Mouse (Mus musculus): ENCODE data around the gene Ptk7. TPM values are rescaled to one million over a fixed set of nuclear protein-coding genes. Genes with fewer than 3 reads are reported as not detected.

The Ptk7 gene
- polyA plus RNA-seq, 1 experiment from 2014 or later = 80.9 TPM

- ATAC-seq (ENCODE audit: low FRiP score) = no peak
- Histone ChIP-seq H3K27ac (no peak overlapping the region), H3K4me2 (replicated peaks) (peak overlapping the region; percentile 88; the same call in 1 of the 2 replicates), H3K9me3 (replicated peaks) (no peaks in the 10 kb centered on the region), H3K27me3 (peaks cover 12% of the 10 kb centered on the region), H3K4me1 (peaks cover 38% of the 10 kb centered on the region), H3K9ac (no peak overlapping the region), H3K4me3 (no peak overlapping the region), H3K36me3 (peaks cover 41% of the 10 kb centered on the region)
- WGBS = 84% methylated on average over 7 of the region's 7 CpGs
Observed at GRCm38 (mm10) chr17:46552151-46552550, 77.2 kb downstream of the Ptk7 start.

GRCm38 (mm10) chr17:46551369-46551768 lies 77.9 kb downstream of the Ptk7 start:
- no peak overlapping the region for H3K9ac ChIP-seq
- no peak overlapping the region for H3K4me2 ChIP-seq (replicated peaks)
- H3K27me3 ChIP-seq = peaks cover 19% of the 10 kb centered on the region
- no peak for ATAC-seq (ENCODE audit: low FRiP score)
- peaks cover 41% of the 10 kb centered on the region for H3K36me3 ChIP-seq
- H3K4me1 ChIP-seq = peaks cover 40% of the 10 kb centered on the region
- no peaks in the 10 kb centered on the region for H3K9me3 ChIP-seq (replicated peaks)
- H3K27ac ChIP-seq = no peak overlapping the region
- H3K4me3 ChIP-seq = no peak overlapping the region
- 95% methylated on average over 6 of the region's 6 CpGs for WGBS

GRCm38 (mm10) chr17:46550904-46551303 lies 78.4 kb downstream of the Ptk7 start:
- ATAC-seq (ENCODE audit: low FRiP score) = no peak
- Histone ChIP-seq H3K9ac (no peak overlapping the region), H3K27me3 (peaks cover 19% of the 10 kb centered on the region), H3K4me1 (peaks cover 41% of the 10 kb centered on the region), H3K4me2 (replicated peaks) (no peak overlapping the region), H3K27ac (no peak overlapping the region), H3K4me3 (no peak overlapping the region), H3K36me3 (peaks cover 41% of the 10 kb centered on the region), H3K9me3 (replicated peaks) (no peaks in the 10 kb centered on the region)
- 88% methylated on average over 7 of the region's 7 CpGs for WGBS

GRCm38 (mm10) chr17:46549642-46550041 lies 79.7 kb downstream of the Ptk7 start:
- Histone ChIP-seq H3K9me3 (replicated peaks) (no peaks in the 10 kb centered on the region), H3K4me1 (peaks cover 43% of the 10 kb centered on the region), H3K9ac (no peak overlapping the region), H3K4me3 (no peak overlapping the region), H3K4me2 (replicated peaks) (no peak overlapping the region), H3K27me3 (peaks cover 19% of the 10 kb centered on the region), H3K36me3 (peaks cover 41% of the 10 kb centered on the region), H3K27ac (no peak overlapping the region; the same call in 1 of the 2 replicates)
- WGBS = 86% methylated on average over 9 of the region's 9 CpGs
- no peak for ATAC-seq (ENCODE audit: low FRiP score)

GRCm38 (mm10) chr17:46549193-46549592 lies 80.1 kb downstream of the Ptk7 start:
- no peak overlapping the region for H3K4me3 ChIP-seq
- no peak for ATAC-seq (ENCODE audit: low FRiP score)
- H3K4me1 ChIP-seq = peaks cover 38% of the 10 kb centered on the region
- H3K9ac ChIP-seq = no peak overlapping the region
- no peak overlapping the region for H3K27ac ChIP-seq
- peaks cover 19% of the 10 kb centered on the region for H3K27me3 ChIP-seq
- H3K36me3 ChIP-seq = peaks cover 41% of the 10 kb centered on the region
- no peaks in the 10 kb centered on the region for H3K9me3 ChIP-seq (replicated peaks)
- H3K4me2 ChIP-seq (replicated peaks) = no peak overlapping the region
- WGBS = 34% methylated on average over 8 of the region's 8 CpGs

- no peak for ATAC-seq (ENCODE audit: low FRiP score)
- Histone ChIP-seq H3K9me3 (replicated peaks) (no peaks in the 10 kb centered on the region), H3K4me2 (replicated peaks) (no peak overlapping the region), H3K9ac (no peak overlapping the region), H3K4me1 (peaks cover 34% of the 10 kb centered on the region), H3K27me3 (peaks cover 19% of the 10 kb centered on the region), H3K4me3 (no peak overlapping the region), H3K27ac (no peak overlapping the region), H3K36me3 (peaks cover 41% of the 10 kb centered on the region)
- WGBS = 57% methylated on average over 11 of the region's 11 CpGs
Observed at GRCm38 (mm10) chr17:46548741-46549140, 80.6 kb downstream of the Ptk7 start.

GRCm38 (mm10) chr17:46547923-46548322 lies 81.4 kb downstream of the Ptk7 start:
- peaks cover 26% of the 10 kb centered on the region for H3K4me1 ChIP-seq
- no peak for ATAC-seq (ENCODE audit: low FRiP score)
- H3K4me3 ChIP-seq = no peak overlapping the region
- H3K4me2 ChIP-seq (replicated peaks) = no peak overlapping the region
- H3K36me3 ChIP-seq = peaks cover 41% of the 10 kb centered on the region
- H3K9ac ChIP-seq = no peak overlapping the region
- H3K27me3 ChIP-seq = peaks cover 19% of the 10 kb centered on the region
- 10% methylated on average over 3 of the region's 3 CpGs for WGBS
- H3K27ac ChIP-seq = no peak overlapping the region
- no peaks in the 10 kb centered on the region for H3K9me3 ChIP-seq (replicated peaks)

GRCm38 (mm10) chr17:46546995-46547394 lies 82.3 kb downstream of the Ptk7 start:
- Histone ChIP-seq H3K4me1 (peaks cover 19% of the 10 kb centered on the region), H3K9me3 (replicated peaks) (no peaks in the 10 kb centered on the region), H3K4me2 (replicated peaks) (peak overlapping the region; percentile 89; the same call in 1 of the 2 replicates), H3K4me3 (no peak overlapping the region), H3K9ac (no peak overlapping the region), H3K27me3 (peaks cover 19% of the 10 kb centered on the region), H3K27ac (no peak overlapping the region), H3K36me3 (peaks cover 42% of the 10 kb centered on the region)
- 11% methylated on average over 8 of the region's 8 CpGs for WGBS
- no peak for ATAC-seq (ENCODE audit: low FRiP score)

GRCm38 (mm10) chr17:46546591-46546990 lies 82.7 kb downstream of the Ptk7 start:
- Histone ChIP-seq H3K27ac (no peak overlapping the region), H3K27me3 (peaks cover 19% of the 10 kb centered on the region), H3K9me3 (replicated peaks) (no peaks in the 10 kb centered on the region), H3K4me3 (peak overlapping the region; percentile 68), H3K4me1 (peaks cover 19% of the 10 kb centered on the region), H3K9ac (peak overlapping the region; percentile 87), H3K36me3 (peaks cover 39% of the 10 kb centered on the region), H3K4me2 (replicated peaks) (peak overlapping the region; percentile 89)
- no peak for ATAC-seq (ENCODE audit: low FRiP score)
- WGBS = 9% methylated on average over 7 of the region's 7 CpGs

GRCm38 (mm10) chr17:46545813-46546564 lies 83.3 kb downstream of the Ptk7 start, which contains the start of gene Cul9:
Cul9 (minus strand) TSS chr17:46546388.
- H3K4me3 ChIP-seq = peak within 1 kb of the TSS; percentile 68
- H3K36me3 ChIP-seq = peaks cover 39% of the 10 kb centered on the region
- H3K27ac ChIP-seq = no peak within 1 kb of the TSS
- H3K4me1 ChIP-seq = peaks cover 19% of the 10 kb centered on the region
- ATAC-seq (ENCODE audit: low FRiP score) = peak; percentile 76
- H3K4me2 ChIP-seq (replicated peaks) = peak within 1 kb of the TSS; percentile 89
- no peaks in the 10 kb centered on the region for H3K9me3 ChIP-seq (replicated peaks)
- H3K9ac ChIP-seq = peak within 1 kb of the TSS; percentile 87
- peaks cover 19% of the 10 kb centered on the region for H3K27me3 ChIP-seq
- WGBS = 2% methylated on average over 46 of the region's 49 CpGs

GRCm38 (mm10) chr17:46543661-46544060 lies 85.6 kb downstream of the Ptk7 start:
- WGBS = 93% methylated on average over 12 of the region's 12 CpGs
- ATAC-seq (ENCODE audit: low FRiP score) = no peak
- no peak overlapping the region for H3K9ac ChIP-seq
- H3K27me3 ChIP-seq = peaks cover 26% of the 10 kb centered on the region
- H3K4me3 ChIP-seq = no peak overlapping the region
- H3K4me2 ChIP-seq (replicated peaks) = no peak overlapping the region
- no peaks in the 10 kb centered on the region for H3K9me3 ChIP-seq (replicated peaks)
- H3K27ac ChIP-seq = no peak overlapping the region
- H3K36me3 ChIP-seq = peaks cover 31% of the 10 kb centered on the region
- peaks cover 17% of the 10 kb centered on the region for H3K4me1 ChIP-seq

GRCm38 (mm10) chr17:46525579-46526307 lies 103.6 kb downstream of the Ptk7 start:
- ATAC-seq (ENCODE audit: low FRiP score) = peak; percentile 46; the same call in 1 of the 2 replicates
- Histone ChIP-seq H3K4me3 (no peak overlapping the region), H3K27ac (no peak overlapping the region), H3K4me1 (no peaks in the 10 kb centered on the region), H3K4me2 (replicated peaks) (no peak overlapping the region), H3K27me3 (peaks cover 20% of the 10 kb centered on the region), H3K9me3 (replicated peaks) (no peaks in the 10 kb centered on the region), H3K36me3 (peaks cover 22% of the 10 kb centered on the region), H3K9ac (no peak overlapping the region)
- WGBS = 40% methylated on average over 12 of the region's 12 CpGs
